21 mouse cellular contexts compared by ENCODE assay signal in genomic region chr9:107274751-107275150, GRCm38 (mm10). TPM values are rescaled to one million over a fixed set of nuclear protein-coding genes. Genes with fewer than 3 reads are reported as not detected.
"Had no signal": no experiment of that assay in that cellular context is flagged by ENCODE, and none has a peak within 500 bp of the region (broad histone marks: within the 10 kb centered on the region; RNA-seq: fewer than 3 reads in every experiment).

No protein-coding gene starts in this region.

- H3K27ac ChIP-seq: heart, embryonic 10.5 days; hindbrain, embryonic 10.5 days; hindbrain, embryonic 13.5 days; hindbrain, embryonic 15.5 days; intestine, embryonic 15.5 days; limb, embryonic 13.5 days; limb, embryonic 15.5 days; liver, embryonic 12.5 days had no signal

- H3K4me3 ChIP-seq: heart, embryonic 10.5 days; heart, embryonic 12.5 days; hindbrain, embryonic 10.5 days; hindbrain, embryonic 13.5 days; hindbrain, embryonic 15.5 days; intestine, embryonic 15.5 days; limb, embryonic 13.5 days; limb, embryonic 15.5 days; liver, embryonic 12.5 days had no signal

- DNase-seq: gastrocnemius, postnatal 14 days; heart, adult 18-20 months; heart, postnatal 10 days; heart, postnatal 4 days; kidney, adult 18-20 months; kidney, adult 8-10 months; kidney, postnatal 10 days; kidney, postnatal 25 days; layer of hippocampus, adult 9-11 months; layer of hippocampus, postnatal 36 days; left cerebral cortex, postnatal 4 days had no signal

RNA-seq across cellular contexts. Expression of gene Dock3, which starts 43.0 kb away (rescaled TPM):
- total RNA-seq: gastrocnemius, postnatal 14 days; liver, adult 2 months had no signal
